Mouse (Mus musculus) pancreas, adult 10 weeks (tissue): ENCODE results near the gene Tescl. TPM values are rescaled to one million over a fixed set of nuclear protein-coding genes. Genes with fewer than 3 reads are reported as not detected.

Experiments
- polyA plus RNA-seq: library from polyadenylated mRNA; stranded (reverse); fragments of 350-450 nt; fragmentation: Illumina TruSeq; extraction: RNeasy Lipid Tissue Mini Kit (QIAGEN cat#74804); gene quantifications from one replicate; pipeline ENCODE4 v1.2.3, GENCODE M21; 2015; ENCODE audit warnings: low read depth, low replicate concordance; ENCODE audit not compliant: insufficient read depth

The Tescl gene
- not detected for polyA plus RNA-seq

GRCm38 (mm10) chr7:24333304-24333986 is at the start of gene Tescl:
Gene Tescl, minus strand, starts transcription at chr7:24333936.

DNA sequence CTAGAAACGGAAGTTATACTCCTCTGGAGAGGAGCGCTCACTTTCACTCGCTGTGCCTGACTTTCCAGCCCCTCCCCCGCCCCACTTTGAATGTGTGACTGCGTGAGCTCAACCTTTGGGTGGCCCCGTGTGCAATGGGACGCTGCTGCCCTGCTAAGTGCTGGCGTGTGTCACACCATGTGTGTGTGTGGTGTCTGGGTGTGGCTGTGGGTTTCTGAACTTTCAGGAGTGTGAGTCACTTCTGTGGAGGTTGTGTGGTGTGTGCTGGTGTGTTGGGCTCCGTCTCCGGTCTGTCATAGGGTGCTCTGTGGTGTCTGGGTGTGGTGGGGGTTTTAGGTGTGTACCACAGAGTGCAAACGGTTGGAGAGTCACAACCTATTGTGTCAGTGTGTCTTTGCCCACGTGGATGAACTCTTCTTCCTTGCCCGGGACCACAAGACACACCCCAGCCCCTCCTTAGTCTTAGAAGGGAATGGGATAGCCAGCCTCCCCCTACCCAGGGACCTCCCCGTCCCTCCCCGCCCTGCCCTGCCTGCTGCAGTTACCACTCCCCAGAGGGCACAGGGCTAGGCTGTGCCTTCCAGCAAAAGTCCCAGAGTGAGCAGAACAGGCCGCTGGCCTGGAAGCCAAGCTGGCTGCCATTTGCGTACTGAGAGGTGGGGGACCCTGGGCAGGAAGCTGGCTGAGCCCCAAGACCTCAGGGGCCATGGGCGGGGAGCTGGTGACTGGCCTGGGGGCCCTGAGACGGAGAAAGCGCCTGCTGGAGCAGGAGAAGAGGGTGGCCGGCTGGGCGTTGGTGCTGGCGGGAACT is 36.2 kb upstream of the Tescl start, which contains the start of gene Kcnn4:
Gene Kcnn4, plus strand, starts transcription at position 533 of the 811 bp plus-strand sequence.

DNA sequence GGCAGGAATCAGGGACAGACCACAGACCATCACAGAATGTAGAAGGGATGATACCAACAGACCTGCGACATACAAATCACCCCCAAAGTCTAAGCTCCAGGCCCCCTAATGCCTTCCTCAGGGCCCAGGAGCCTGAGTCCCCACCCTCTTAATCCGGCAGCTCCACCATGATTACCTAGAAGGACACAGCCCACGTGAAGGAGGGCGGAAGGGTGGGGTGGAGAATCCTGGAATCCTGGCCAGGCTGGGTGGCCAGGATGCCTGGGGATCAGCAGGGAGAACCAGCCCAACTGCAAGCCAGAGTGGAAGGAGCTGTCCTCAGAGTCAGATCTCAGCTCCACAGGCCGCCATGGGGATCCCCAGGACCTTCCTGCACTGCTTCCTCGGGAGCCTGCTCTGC is 15.2 kb upstream of the Tescl start, which contains the start of gene Lypd5:
Gene Lypd5, plus strand, starts transcription at position 301 of the 400 bp plus-strand sequence.

GRCm38 (mm10) chr7:24316567-24317092 is 17.1 kb downstream of the Tescl start, which contains the start of gene Zfp94:
Gene Zfp94, minus strand, starts transcription at chr7:24316666.

DNA sequence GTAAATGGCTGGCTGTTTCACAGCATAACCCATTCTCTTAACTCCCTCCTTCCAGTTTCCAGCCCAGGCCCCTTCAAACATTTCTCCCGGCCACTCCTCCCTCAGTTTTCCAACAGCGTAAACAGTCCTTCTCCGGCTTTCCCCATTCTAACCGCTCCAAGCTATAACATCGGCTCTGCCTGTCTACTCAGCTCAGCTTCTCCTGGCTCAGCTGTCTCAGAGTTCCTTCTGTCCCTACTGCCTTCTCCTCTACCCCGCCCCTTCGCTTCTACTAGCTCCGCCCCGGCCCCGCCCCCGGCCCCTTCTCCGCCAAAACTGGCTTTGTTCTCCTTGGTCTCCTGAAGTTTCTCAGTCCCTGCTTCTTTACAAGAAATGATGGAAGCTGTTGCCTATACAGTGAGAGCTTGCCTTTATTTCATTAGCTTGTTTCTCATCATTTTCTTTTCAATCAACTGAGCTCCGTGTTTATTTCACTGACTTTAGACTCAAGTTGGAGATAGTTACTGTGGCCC is 32.9 kb downstream of the Tescl start, which contains the start of gene Zfp61:
Gene Zfp61, minus strand, starts transcription at position 462 of the 512 bp plus-strand sequence.

Other genes with a start within 250 kb of the Tescl start
- 1.2 TPM for gene Zfp112, start 221.6 kb downstream of the Tescl start, polyA plus RNA-seq
- gene Zfp235, start 199.8 kb downstream of the Tescl start, polyA plus RNA-seq = 4.5 TPM
- 0.28 TPM for gene Zfp114, start 158.9 kb downstream of the Tescl start, polyA plus RNA-seq
- 1.0 TPM for gene Zfp111, start 122.5 kb downstream of the Tescl start, polyA plus RNA-seq
- 0.63 TPM for gene Zfp109, start 96.4 kb downstream of the Tescl start, polyA plus RNA-seq
- 0.63 TPM for gene Zfp108, start 79.1 kb downstream of the Tescl start, polyA plus RNA-seq
- 1.2 TPM for gene Zfp93, start 63.5 kb downstream of the Tescl start, polyA plus RNA-seq
- gene Zfp61, start 32.7 kb downstream of the Tescl start, polyA plus RNA-seq = 14.0 TPM
- 4.9 TPM for gene Zfp94, start 17.3 kb downstream of the Tescl start, polyA plus RNA-seq
- gene Lypd5, start 15.3 kb upstream of the Tescl start, polyA plus RNA-seq = not detected
- gene Kcnn4, start 36.3 kb upstream of the Tescl start, polyA plus RNA-seq = 2.5 TPM
- 12.2 TPM for gene Smg9, start 65.7 kb upstream of the Tescl start, polyA plus RNA-seq
- gene Irgc1, start 118.4 kb upstream of the Tescl start, polyA plus RNA-seq = not detected
- gene Plaur, start 128.5 kb upstream of the Tescl start, polyA plus RNA-seq = 3.3 TPM
- gene Cadm4, start 148.1 kb upstream of the Tescl start, polyA plus RNA-seq = 3.4 TPM
- 1.4 TPM for gene Zfp428, start 173.1 kb upstream of the Tescl start, polyA plus RNA-seq
- not detected for gene AC161166.1, start 178.5 kb upstream of the Tescl start, polyA plus RNA-seq
- gene Irgq, start 196.8 kb upstream of the Tescl start, polyA plus RNA-seq = 2.5 TPM
- gene Pinlyp, start 212.2 kb upstream of the Tescl start, polyA plus RNA-seq = not detected
- 13.8 TPM for gene Xrcc1, start 212.4 kb upstream of the Tescl start, polyA plus RNA-seq